Mouse (Mus musculus): ENCODE measurements at regions not wholly inside any gene's neighbourhood (a gene's known extent, or its start where the extent isn't known, plus 50 kb on each side); places are given as distances from the start of the nearest gene placed in this dataset.

DNA sequence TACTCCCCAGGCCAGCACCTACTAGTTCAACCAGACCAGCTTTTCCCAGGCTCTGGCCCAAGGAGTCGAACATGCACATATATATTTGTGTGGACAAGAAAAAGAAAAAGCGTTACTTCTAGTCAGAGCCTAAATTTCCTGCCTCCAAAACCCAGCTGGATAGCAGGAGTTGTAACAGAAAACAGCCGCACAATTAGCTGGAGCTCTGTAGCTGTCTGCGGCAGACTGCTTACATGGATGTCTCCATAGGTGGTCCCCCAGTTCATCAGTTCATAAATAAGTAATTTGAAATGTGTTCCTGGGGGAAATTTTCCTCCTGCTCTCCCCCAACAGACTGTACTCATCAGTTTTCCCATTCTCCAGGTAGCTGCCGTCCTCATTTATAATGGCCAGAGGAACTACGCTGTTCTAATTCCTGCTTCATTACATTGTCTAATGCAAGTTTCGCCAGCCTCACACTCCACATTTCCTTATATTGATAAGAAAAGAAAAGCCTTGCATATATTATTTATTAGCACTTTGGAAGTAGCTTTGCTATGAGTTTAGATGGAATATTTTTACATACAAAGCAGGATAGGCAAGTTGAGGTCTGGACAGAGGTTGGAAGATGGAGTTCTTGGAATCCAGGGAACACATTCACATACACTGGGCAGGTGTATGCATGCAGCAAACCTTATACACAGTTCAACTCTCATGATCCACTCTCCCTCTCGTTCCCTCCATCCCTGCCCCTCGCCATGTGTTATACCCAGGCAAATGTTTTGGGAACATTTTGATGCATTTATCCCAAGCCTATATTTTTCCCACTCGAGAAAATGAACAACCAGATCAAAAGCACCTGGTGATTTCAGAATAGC lies 337.2 kb upstream of the Clint1 start:
- Histone ChIP-seq H3K36me3 (no peaks in the 10 kb centered on the region), H3K4me3 (replicated peaks) (no peak overlapping the region), H3K27me3 (no peaks in the 10 kb centered on the region), H3K4me2 (no peak overlapping the region), H3K9me3 (replicated peaks) (no peaks in the 10 kb centered on the region), H3K9ac (no peak overlapping the region), H3K27ac (no peak overlapping the region), H3K4me1 (replicated peaks) (no peaks in the 10 kb centered on the region)
- DNase-seq (no peak), ATAC-seq (ENCODE audit: low read depth) (no peak)
- WGBS (ENCODE audit: insufficient replicate concordance), result 66% methylated on average over 10 of the region's 10 CpGs

DNA sequence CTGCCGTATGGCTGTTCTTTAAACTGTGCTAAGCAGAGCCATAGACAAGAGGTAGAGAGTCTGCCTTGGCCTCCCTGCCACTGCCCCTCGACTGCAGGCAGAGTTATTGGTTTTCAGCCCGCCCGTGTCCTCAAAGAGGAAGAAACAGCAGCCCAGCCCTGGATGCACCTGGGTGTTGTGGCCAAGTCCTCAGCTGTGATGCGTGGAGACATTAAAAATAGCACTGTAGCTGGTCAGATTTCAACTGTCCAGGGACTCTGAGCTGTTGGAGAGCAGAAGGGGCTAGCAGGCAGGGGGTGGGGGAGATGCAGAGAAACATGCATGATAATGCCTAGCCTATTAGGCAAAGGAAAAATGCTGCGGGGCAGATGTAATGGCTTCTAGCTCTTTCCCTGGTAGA lies 327.1 kb upstream of the Clint1 start:
- Histone ChIP-seq H3K4me2 (no peak overlapping the region), H3K9ac (no peak overlapping the region), H3K27ac (no peak overlapping the region), H3K4me1 (replicated peaks) (no peaks in the 10 kb centered on the region), H3K4me3 (replicated peaks) (no peak overlapping the region), H3K36me3 (no peaks in the 10 kb centered on the region), H3K27me3 (no peaks in the 10 kb centered on the region), H3K9me3 (replicated peaks) (no peaks in the 10 kb centered on the region)
- WGBS (ENCODE audit: insufficient replicate concordance), result 44% methylated on average over 6 of the region's 6 CpGs
- no peak for DNase-seq
- ATAC-seq (ENCODE audit: low read depth), result no peak

DNA sequence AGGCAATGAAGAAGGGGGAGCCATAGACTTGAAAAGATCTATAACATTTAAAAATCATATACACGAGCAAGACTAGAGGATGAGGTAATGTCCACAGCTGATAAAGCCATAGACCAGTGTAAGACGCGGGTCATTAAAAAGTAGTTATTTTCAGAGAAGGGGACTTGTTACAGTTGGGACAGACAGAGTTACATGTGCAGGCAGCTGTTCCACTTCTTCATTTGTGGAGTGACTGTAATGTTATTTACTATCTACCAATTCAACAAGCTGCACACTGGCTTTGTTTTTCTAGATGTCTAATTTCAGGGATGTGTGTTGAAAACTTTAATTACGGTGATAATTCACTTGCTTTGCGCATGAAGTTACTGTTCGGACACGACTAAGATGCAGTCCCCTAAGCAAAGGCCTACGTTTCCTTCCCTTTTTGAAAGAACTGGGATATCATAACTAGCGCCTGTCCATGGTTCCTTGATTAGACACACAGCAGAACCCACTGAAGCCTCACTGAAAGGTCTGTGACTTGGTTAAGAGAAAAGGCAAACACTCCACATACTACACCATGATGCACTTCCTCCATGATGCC lies 320.7 kb upstream of the Clint1 start:
- H3K4me1 ChIP-seq (replicated peaks), result no peaks in the 10 kb centered on the region
- no peak overlapping the region for H3K9ac ChIP-seq
- H3K27ac ChIP-seq, result no peak overlapping the region
- no peak overlapping the region for H3K4me2 ChIP-seq
- ATAC-seq (ENCODE audit: low read depth) (no peak), DNase-seq (no peak)
- no peaks in the 10 kb centered on the region for H3K27me3 ChIP-seq
- H3K9me3 ChIP-seq (replicated peaks), result no peaks in the 10 kb centered on the region
- H3K4me3 ChIP-seq (replicated peaks), result no peak overlapping the region
- no peaks in the 10 kb centered on the region for H3K36me3 ChIP-seq
- WGBS (ENCODE audit: insufficient replicate concordance), result 73% methylated on average over 9 of the region's 9 CpGs

DNA sequence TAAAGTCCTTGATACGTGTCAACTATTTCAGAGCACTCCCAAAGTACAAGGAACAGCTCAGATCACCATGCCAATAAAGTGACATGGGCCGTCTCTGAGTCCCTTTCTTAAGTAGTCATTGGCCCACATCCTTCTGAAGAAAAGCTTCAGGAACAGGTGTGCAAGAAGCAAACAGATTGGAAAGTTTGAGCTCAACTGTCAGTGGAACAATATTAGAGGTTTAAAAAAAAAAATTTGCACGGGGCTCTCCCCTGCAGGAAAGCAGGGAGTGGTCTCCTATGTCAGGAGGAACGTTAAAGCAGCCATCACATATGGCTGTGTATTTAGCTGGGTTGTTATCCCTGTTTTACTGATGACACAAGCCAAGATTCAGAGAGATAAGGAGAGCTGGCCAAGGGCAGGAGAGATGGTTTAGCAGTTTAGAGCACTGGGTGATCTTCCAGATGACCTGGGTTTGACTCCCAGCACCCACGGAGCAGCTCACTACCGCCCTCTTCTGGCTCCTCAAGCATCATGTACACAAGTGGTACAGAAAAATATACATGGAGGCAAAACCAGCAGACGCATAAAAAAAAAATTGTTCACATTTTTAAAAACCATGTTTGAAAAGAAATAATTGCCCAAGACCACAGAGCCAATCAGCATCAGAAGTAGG lies 318.3 kb upstream of the Clint1 start:
- no peak for ATAC-seq (ENCODE audit: low read depth)
- WGBS (ENCODE audit: insufficient replicate concordance), result 43% methylated on average over 7 of the region's 7 CpGs

DNA sequence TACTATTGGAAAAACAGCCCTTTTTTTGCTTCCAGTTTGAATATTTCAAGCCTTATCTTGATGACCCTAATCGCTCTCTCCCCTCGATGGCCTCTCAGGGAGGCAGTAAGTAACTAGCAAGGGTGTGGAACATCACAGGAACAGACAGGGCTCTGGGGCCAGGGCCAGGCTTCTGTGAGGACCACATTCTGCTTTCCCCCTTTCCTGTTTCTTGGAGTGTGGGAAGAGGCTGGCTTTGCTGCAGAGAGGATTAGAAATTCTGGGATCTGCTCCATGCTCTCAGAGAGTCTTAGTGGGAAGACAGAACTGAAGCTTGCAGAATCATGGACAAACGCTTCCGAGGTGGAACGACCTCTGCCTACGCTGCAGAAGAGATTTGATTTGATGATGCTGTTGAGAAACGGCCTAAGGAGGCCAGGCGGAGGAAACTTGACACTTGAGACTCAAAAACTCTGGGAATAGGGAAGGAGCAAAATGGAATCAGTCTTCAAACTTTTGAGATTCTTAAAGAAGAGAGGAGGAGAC lies 316.3 kb upstream of the Clint1 start:
- no peak overlapping the region for H3K4me2 ChIP-seq
- DNase-seq (no peak), ATAC-seq (ENCODE audit: low read depth) (no peak)
- no peak overlapping the region for H3K9ac ChIP-seq
- H3K4me1 ChIP-seq (replicated peaks), result no peaks in the 10 kb centered on the region
- H3K27ac ChIP-seq, result no peak overlapping the region
- H3K9me3 ChIP-seq (replicated peaks), result no peaks in the 10 kb centered on the region
- no peak overlapping the region for H3K4me3 ChIP-seq (replicated peaks)
- no peaks in the 10 kb centered on the region for H3K27me3 ChIP-seq
- H3K36me3 ChIP-seq, result no peaks in the 10 kb centered on the region
- 58% methylated on average over 8 of the region's 8 CpGs for WGBS (ENCODE audit: insufficient replicate concordance)

More for the DNA sequence above, 318.3 kb upstream of the Clint1 start:
- Histone ChIP-seq H3K27me3 (no peaks in the 10 kb centered on the region), H3K9ac (no peak overlapping the region), H3K36me3 (no peaks in the 10 kb centered on the region), H3K4me1 (replicated peaks) (no peaks in the 10 kb centered on the region), H3K4me2 (no peak overlapping the region), H3K9me3 (replicated peaks) (no peaks in the 10 kb centered on the region), H3K27ac (no peak overlapping the region), H3K4me3 (replicated peaks) (no peak overlapping the region)
- DNase-seq, result no peak

DNA sequence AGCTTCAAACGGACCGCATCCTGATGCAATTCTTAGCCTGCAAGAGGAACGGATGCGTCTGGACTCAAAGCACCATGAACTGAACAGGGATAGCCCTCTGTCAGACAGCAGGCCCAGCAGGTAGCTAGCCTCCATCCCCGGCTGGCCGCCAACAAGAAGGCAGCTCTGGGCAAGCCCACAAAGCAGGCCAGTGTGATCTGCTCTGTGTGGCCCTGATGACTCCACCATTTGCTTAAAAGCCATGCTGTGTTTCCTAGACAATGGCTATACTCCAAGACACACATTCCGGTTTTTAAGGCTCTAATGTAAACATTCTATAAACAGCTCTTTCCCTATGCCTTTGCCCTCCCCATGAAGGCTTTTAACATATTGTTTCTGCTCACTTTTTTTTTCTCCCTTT lies 313.8 kb upstream of the Clint1 start:
- no peak overlapping the region for H3K9ac ChIP-seq
- ATAC-seq (ENCODE audit: low read depth) (no peak), DNase-seq (no peak)
- no peaks in the 10 kb centered on the region for H3K4me1 ChIP-seq (replicated peaks)
- no peak overlapping the region for H3K4me2 ChIP-seq
- no peaks in the 10 kb centered on the region for H3K27me3 ChIP-seq
- no peak overlapping the region for H3K27ac ChIP-seq
- H3K4me3 ChIP-seq (replicated peaks), result no peak overlapping the region
- WGBS (ENCODE audit: insufficient replicate concordance), result 70% methylated on average over 7 of the region's 7 CpGs
- no peaks in the 10 kb centered on the region for H3K9me3 ChIP-seq (replicated peaks)
- no peaks in the 10 kb centered on the region for H3K36me3 ChIP-seq

DNA sequence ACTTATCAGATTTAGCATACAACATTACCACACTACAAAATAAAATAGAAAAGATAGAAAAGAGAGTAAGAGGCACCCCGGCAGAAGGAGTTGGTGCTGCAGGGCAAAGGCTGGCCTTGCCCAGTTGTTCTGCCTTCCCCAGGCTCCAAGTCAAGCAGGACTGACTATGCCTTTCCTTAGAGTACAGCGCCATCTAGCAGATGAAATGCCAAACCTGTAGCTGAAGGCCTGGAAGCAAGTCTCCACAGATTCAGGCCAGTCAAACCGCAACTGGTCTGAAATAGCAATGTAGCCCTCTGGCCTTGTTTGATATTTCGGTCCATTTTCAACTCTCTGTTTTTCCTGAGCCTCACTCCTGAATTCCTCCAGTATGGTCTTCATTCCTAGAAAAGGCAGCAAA lies 312.4 kb upstream of the Clint1 start:
- WGBS (ENCODE audit: insufficient replicate concordance), result 45% methylated on average over 4 of the region's 4 CpGs
- H3K4me1 ChIP-seq (replicated peaks), result no peaks in the 10 kb centered on the region
- DNase-seq, result peak; percentile 6
- no peak for ATAC-seq (ENCODE audit: low read depth)
- H3K4me3 ChIP-seq (replicated peaks), result no peak overlapping the region
- no peak overlapping the region for H3K27ac ChIP-seq
- no peak overlapping the region for H3K9ac ChIP-seq
- H3K27me3 ChIP-seq, result no peaks in the 10 kb centered on the region
- no peak overlapping the region for H3K4me2 ChIP-seq
- H3K9me3 ChIP-seq (replicated peaks), result no peaks in the 10 kb centered on the region
- H3K36me3 ChIP-seq, result no peaks in the 10 kb centered on the region

DNA sequence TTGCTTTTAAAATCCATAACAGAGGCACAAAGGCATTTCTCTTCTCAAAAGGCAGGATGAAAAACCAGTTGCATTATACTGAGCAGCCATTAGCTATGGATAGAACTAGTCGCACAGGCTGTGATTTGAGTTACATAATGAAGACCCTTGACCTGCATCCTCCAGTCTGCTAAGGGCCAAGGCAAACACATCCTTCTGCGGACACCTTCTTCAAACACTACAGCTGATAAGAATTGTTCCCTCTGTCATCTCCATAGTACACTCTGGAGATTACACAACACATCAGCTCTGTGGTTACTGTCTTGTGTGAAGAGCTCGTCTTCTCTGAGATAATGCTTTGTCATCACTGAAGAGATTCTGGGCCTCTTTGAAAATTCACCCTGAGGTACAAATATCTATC lies 307.3 kb upstream of the Clint1 start:
- DNase-seq (no peak), ATAC-seq (ENCODE audit: low read depth) (no peak)
- H3K9ac ChIP-seq, result no peak overlapping the region
- no peaks in the 10 kb centered on the region for H3K9me3 ChIP-seq (replicated peaks)
- H3K4me3 ChIP-seq (replicated peaks), result no peak overlapping the region
- WGBS (ENCODE audit: insufficient replicate concordance), result 35% methylated on average over 3 of the region's 3 CpGs
- no peaks in the 10 kb centered on the region for H3K4me1 ChIP-seq (replicated peaks)
- H3K27me3 ChIP-seq, result no peaks in the 10 kb centered on the region
- no peak overlapping the region for H3K4me2 ChIP-seq
- H3K27ac ChIP-seq, result no peak overlapping the region
- H3K36me3 ChIP-seq, result no peaks in the 10 kb centered on the region

DNA sequence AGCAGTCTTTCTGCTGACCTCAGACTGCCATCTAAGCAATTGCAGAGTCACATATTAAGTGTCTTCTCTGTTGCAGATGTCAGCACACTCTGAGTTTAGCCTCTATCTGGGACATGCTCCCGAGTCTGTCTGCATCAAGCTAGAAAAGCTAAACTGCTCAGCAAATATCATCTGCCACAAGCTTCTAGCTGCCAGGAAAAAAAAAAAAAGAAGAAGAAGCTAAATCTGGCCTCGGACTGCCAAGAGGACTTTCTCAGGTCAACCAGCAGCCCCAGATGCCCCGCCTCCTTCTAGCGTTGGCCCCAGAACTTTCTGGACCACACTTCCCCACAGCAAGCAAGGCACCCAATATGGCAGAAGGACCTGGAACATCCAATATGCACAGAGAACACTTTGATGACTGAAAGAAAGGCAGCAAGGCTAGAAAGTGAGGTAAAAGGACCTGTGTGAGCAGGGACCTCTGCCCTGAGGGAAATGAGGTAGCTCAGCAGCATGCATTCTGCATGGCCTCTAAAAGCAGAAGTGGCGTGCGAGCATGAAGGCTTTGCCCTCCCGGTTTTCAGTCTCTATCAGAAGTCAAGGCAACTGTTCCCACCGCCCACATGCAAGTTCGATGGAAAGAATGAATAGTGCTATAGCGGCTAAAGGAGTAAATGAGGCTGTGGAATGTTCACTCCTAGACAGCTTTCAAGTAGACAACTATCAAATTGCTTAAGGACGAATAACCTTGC lies 305.8 kb upstream of the Clint1 start:
- H3K27ac ChIP-seq, result no peak overlapping the region
- WGBS (ENCODE audit: insufficient replicate concordance), result 43% methylated on average over 11 of the region's 11 CpGs
- no peak overlapping the region for H3K4me3 ChIP-seq (replicated peaks)
- no peaks in the 10 kb centered on the region for H3K36me3 ChIP-seq
- no peak overlapping the region for H3K9ac ChIP-seq
- ATAC-seq (ENCODE audit: low read depth) (no peak), DNase-seq (no peak)
- no peaks in the 10 kb centered on the region for H3K9me3 ChIP-seq (replicated peaks)
- H3K4me1 ChIP-seq (replicated peaks), result no peaks in the 10 kb centered on the region
- no peak overlapping the region for H3K4me2 ChIP-seq
- H3K27me3 ChIP-seq, result no peaks in the 10 kb centered on the region

DNA sequence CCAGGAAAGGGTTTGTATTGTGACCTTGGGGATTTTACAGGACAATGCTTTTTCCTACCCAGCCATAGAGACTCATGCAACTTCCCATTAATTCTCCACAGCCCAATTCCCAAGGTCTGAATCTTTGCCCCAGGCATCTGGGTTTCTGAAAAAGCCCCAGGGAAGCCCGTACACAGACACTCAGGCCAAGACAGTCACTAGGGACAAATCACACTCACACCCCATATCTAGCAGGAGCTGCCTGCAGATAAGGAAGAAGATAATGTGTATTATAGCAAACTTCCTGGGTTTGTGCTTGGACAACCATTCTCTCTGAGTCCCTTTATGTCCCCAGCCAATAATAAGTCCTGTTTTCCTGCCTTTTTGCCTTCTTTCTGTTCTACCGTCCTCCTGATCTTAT lies 305.0 kb upstream of the Clint1 start:
- Histone ChIP-seq H3K9me3 (replicated peaks) (no peaks in the 10 kb centered on the region), H3K4me1 (replicated peaks) (no peaks in the 10 kb centered on the region), H3K4me3 (replicated peaks) (no peak overlapping the region), H3K27me3 (no peaks in the 10 kb centered on the region), H3K27ac (no peak overlapping the region), H3K9ac (no peak overlapping the region), H3K4me2 (no peak overlapping the region), H3K36me3 (no peaks in the 10 kb centered on the region)
- ATAC-seq (ENCODE audit: low read depth) (no peak), DNase-seq (no peak)
- WGBS (ENCODE audit: insufficient replicate concordance), result 47% methylated on average over 2 of the region's 2 CpGs

DNA sequence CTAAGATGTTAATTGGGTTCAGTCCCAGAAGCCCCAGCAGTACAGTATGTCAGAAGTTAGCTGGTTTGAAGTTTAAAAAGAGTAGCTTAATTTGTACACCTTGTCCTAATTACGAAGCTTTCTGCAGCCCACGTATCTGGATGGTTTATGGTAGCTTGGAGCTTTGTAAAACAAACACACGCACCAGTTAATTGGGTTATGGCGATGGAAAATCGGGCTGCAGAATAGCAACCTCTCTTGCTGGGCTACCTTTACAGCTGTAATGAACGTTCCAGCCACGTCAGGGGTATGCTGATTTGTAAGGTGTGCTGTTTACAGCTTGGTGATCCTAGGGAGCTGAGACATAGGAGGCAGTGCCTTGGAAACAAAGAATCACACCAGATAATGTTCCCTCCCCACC lies 301.5 kb upstream of the Clint1 start:
- Histone ChIP-seq H3K36me3 (no peaks in the 10 kb centered on the region), H3K9me3 (replicated peaks) (no peaks in the 10 kb centered on the region), H3K4me1 (replicated peaks) (no peaks in the 10 kb centered on the region), H3K27me3 (no peaks in the 10 kb centered on the region), H3K4me2 (no peak overlapping the region), H3K4me3 (replicated peaks) (no peak overlapping the region), H3K27ac (no peak overlapping the region), H3K9ac (no peak overlapping the region)
- no peak for ATAC-seq (ENCODE audit: low read depth)
- WGBS (ENCODE audit: insufficient replicate concordance), result 53% methylated on average over 7 of the region's 7 CpGs
- DNase-seq, result no peak

Data from liver, embryonic 13.5 days (tissue).